Mouse (Mus musculus): Measurements from ENCODE around the gene Retreg1.

DNA sequence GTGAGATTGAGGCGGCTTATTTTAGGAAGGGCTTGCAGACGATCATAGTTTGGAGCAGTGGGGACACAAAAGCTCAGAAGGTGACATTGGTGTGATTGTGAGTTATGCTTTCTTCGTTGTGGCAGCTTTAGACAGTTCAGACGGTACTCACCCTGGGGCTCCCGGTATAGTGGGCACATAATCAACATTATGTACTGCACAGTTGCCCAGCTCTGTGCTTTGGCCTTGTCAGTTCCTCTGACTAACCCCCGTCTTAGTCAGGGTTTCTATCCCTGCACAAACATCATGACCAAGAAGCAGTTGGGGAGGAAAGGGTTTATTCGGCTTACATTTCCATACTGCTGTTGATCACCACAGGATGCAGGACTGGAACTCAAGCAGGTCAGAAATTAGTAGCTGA lies 69.9 kb downstream of the Retreg1 start:
- TF ChIP-seq CTCF (conservative IDR thresholded peaks at IDR 0.05; ENCODE audit: low read length): no peak
- TF ChIP-seq POU5F1 (IDR thresholded peaks at IDR 0.05; ENCODE audit: borderline replicate concordance, low read length): no peak

All from E14TG2a.4 (cell line).